Mouse (Mus musculus) stomach, postnatal 0 days (tissue): Measurements from ENCODE around the gene Plcxd2. TPM values are rescaled to one million over a fixed set of nuclear protein-coding genes. Genes with fewer than 3 reads are reported as not detected.

ENCODE experiments used
- ATAC-seq: fragments of 200-750 bp; cut with Nextera tagmentation; 2 replicates; pipeline ENCODE4 v1.8.0; 2017; ENCODE audit not compliant: low FRiP score, low TSS enrichment
- DNase-seq: peaks from one replicate; pipeline ENCODE4 v3.0.0-alpha.2; 2016; ENCODE audit warnings: low spot score
- H3K27ac ChIP-seq: fragments of 300-500 bp; sonication (generic); replicated peaks from 2 replicates; pipeline ENCODE4 v1.5.1; 2014; ENCODE audit warnings: mild to moderate bottlenecking, control low read depth
- H3K27me3 ChIP-seq: fragments of 300-500 bp; sonication (generic); 2 replicates; pipeline ENCODE4 v1.6.1; 2014; ENCODE audit warnings: low read length; ENCODE audit not compliant: control insufficient read depth, insufficient read depth
- H3K36me3 ChIP-seq: fragments of 300-500 bp; sonication (generic); 2 replicates; pipeline ENCODE4 v1.6.1; 2014; ENCODE audit warnings: low read length, mixed read lengths; ENCODE audit not compliant: control insufficient read depth, insufficient read depth
- H3K4me1 ChIP-seq: fragments of 300-500 bp; sonication (generic); replicated peaks from 2 replicates; pipeline ENCODE4 v1.6.1; 2014; ENCODE audit warnings: antibody characterized with exemption; ENCODE audit not compliant: control insufficient read depth, insufficient read depth
- H3K4me2 ChIP-seq: fragments of 300-500 bp; sonication (generic); replicated peaks from 2 replicates; pipeline ENCODE4 v1.6.1; 2014; ENCODE audit warnings: low read depth, mild to moderate bottlenecking, control low read depth, moderate library complexity
- H3K4me3 ChIP-seq: fragments of 300-500 bp; sonication (generic); 2 replicates; pipeline ENCODE4 v1.5.1; 2014; ENCODE audit warnings: low read depth, low read length, control low read depth
- H3K9ac ChIP-seq: fragments of 300-500 bp; sonication (generic); 2 replicates; pipeline ENCODE4 v1.6.1; 2014; ENCODE audit warnings: mild to moderate bottlenecking, low read length, control low read depth, mixed read lengths
- H3K9me3 ChIP-seq: fragments of 300-500 bp; sonication (generic); 2 replicates; pipeline ENCODE4 v1.6.1; 2016; ENCODE audit warnings: low read length; ENCODE audit not compliant: control insufficient read depth
- CTCF ChIP-seq: IDR thresholded peaks from 2 replicates; pipeline ENCODE4 v1.5.1; 2016; ENCODE audit warnings: antibody characterized with exemption, low read depth, mild to moderate bottlenecking, moderate library complexity
- EP300 ChIP-seq: optimal IDR thresholded peaks from 2 replicates; pipeline ENCODE3; 2016; ENCODE audit warnings: antibody characterized with exemption
- WGBS: fragments of 180-500 bp; shearing (Covaris S2); extraction: QIAGEN DNeasy Blood & Tissue Kit; methylation state at CpG from one replicate; pipeline ENCODE4 v1.1.7; 2014; 5-methylcytosine and 5-hydroxymethylcytosine counted together
- polyA plus RNA-seq: library from polyadenylated mRNA; unstranded; fragments of >200 nt; fragmentation: Nextera tagmentation; extraction: Ambion mirVana; gene quantifications from 2 replicates; pipeline ENCODE4 v1.2.1, GENCODE M21; 2015

Plcxd2 gene
- polyA plus RNA-seq, 1 experiment from 2014 or later: 2.2 TPM

GRCm38 (mm10) chr16:45956390-45956950, 53.5 kb downstream of the Plcxd2 start:
- DNase-seq (no peak), ATAC-seq (no peak)
- Histone ChIP-seq H3K27me3 (no peaks in the 10 kb centered on the region), H3K4me3 (no peak overlapping the region), H3K27ac (no peak overlapping the region), H3K4me2 (no peak overlapping the region), H3K9ac (no peak overlapping the region), H3K4me1 (no peaks in the 10 kb centered on the region), H3K36me3 (no peaks in the 10 kb centered on the region), H3K9me3 (no peaks in the 10 kb centered on the region)
- 79% methylated on average over 4 of the region's 4 CpGs for WGBS
- no peak for TF ChIP-seq CTCF
- TF ChIP-seq EP300: no peak

GRCm38 (mm10) chr16:45953394-45953793, 56.6 kb downstream of the Plcxd2 start, which contains the start of gene Phldb2:
Phldb2 (minus strand) TSS chr16:45953598.
- ATAC-seq: no peak
- H3K4me3 ChIP-seq: no peak within 1 kb of the TSS

GRCm38 (mm10) chr16:45952501-45952900, 57.5 kb downstream of the Plcxd2 start:
- TF ChIP-seq CTCF: no peak
- TF ChIP-seq EP300: no peak
- H3K4me1 ChIP-seq: no peaks in the 10 kb centered on the region
- ATAC-seq (peak; percentile 85), DNase-seq (peak; percentile 31)
- no peaks in the 10 kb centered on the region for H3K27me3 ChIP-seq
- no peak overlapping the region for H3K27ac ChIP-seq
- no peaks in the 10 kb centered on the region for H3K36me3 ChIP-seq
- no peaks in the 10 kb centered on the region for H3K9me3 ChIP-seq
- no peak overlapping the region for H3K9ac ChIP-seq
- no peak overlapping the region for H3K4me2 ChIP-seq
- WGBS: 32% methylated on average over 5 of the region's 5 CpGs
- no peak overlapping the region for H3K4me3 ChIP-seq

More at GRCm38 (mm10) chr16:45953394-45953793, 56.6 kb downstream of the Plcxd2 start, which contains the start of gene Phldb2:
- TF ChIP-seq CTCF (no peak), EP300 (no peak)
- Histone ChIP-seq H3K9me3 (no peaks in the 10 kb centered on the region), H3K4me2 (no peak within 1 kb of the TSS), H3K9ac (no peak within 1 kb of the TSS), H3K27me3 (no peaks in the 10 kb centered on the region), H3K27ac (no peak within 1 kb of the TSS), H3K4me1 (no peaks in the 10 kb centered on the region), H3K36me3 (no peaks in the 10 kb centered on the region)
- no peak for DNase-seq
- 65% methylated on average over 4 of the region's 4 CpGs for WGBS

DNA sequence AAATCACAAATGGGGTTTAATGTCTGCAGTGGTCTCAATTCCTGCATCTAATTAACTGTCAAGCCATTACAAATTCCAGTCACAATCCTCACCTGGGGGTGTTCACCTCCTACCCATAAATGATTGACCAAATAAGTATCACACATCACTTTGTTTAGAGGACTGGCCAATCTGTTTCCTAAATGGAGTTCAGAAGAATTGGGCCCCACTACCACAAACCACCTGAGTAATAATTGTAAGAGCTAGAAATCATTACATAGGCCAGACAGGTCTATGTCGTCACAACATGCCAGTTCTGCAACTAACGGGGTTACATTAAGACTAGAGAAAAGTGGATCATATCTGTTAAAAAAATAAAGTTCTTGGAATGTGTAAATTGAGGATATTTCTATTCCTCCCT, 58.0 kb downstream of the Plcxd2 start:
- ATAC-seq: no peak
- TF ChIP-seq EP300 (no peak), CTCF (no peak)
- no peak overlapping the region for H3K4me2 ChIP-seq
- no peak for DNase-seq
- no peak overlapping the region for H3K27ac ChIP-seq
- no peaks in the 10 kb centered on the region for H3K4me1 ChIP-seq
- no peak overlapping the region for H3K4me3 ChIP-seq
- H3K36me3 ChIP-seq: no peaks in the 10 kb centered on the region
- no peaks in the 10 kb centered on the region for H3K27me3 ChIP-seq
- no peak overlapping the region for H3K9ac ChIP-seq
- 58% methylated on average over 2 of the region's 2 CpGs for WGBS
- no peaks in the 10 kb centered on the region for H3K9me3 ChIP-seq

DNA sequence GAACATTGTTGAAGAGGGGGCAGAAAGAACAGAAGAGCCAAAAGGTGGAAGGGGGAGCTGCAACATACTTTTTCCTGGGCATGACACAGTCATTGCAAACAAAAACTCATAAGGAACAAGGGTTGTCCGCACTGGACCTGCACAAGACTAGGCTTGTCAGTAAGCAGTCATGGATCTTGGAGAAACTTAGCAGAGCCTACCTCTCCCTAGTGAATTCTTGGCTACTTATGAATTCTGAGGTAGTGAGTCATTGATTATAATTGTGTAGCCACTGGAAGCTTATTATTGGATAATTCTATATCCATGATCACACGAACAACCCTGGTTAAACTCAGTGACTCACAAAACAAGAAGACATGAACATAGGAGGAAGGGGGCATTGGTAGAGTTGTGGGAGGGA, 63.7 kb downstream of the Plcxd2 start:
- peak; percentile 55; the same call in 1 of the 2 replicates for ATAC-seq
- H3K9me3 ChIP-seq: no peaks in the 10 kb centered on the region
- no peak overlapping the region for H3K4me3 ChIP-seq
- TF ChIP-seq EP300 (no peak), CTCF (no peak)
- H3K36me3 ChIP-seq: no peaks in the 10 kb centered on the region
- no peaks in the 10 kb centered on the region for H3K27me3 ChIP-seq
- H3K4me2 ChIP-seq: no peak overlapping the region
- peak overlapping the region; percentile 56 for H3K27ac ChIP-seq
- no peak overlapping the region for H3K9ac ChIP-seq
- no peaks in the 10 kb centered on the region; the same call in 1 of the 2 replicates for H3K4me1 ChIP-seq
- 72% methylated on average over 2 of the region's 2 CpGs for WGBS
- no peak for DNase-seq

GRCm38 (mm10) chr16:45945649-45946048, 64.4 kb downstream of the Plcxd2 start:
- peak overlapping the region; percentile 53; the same call in 1 of the 2 replicates for H3K27ac ChIP-seq
- WGBS: 60% methylated on average over 5 of the region's 5 CpGs
- no peaks in the 10 kb centered on the region for H3K27me3 ChIP-seq
- H3K4me1 ChIP-seq: no peaks in the 10 kb centered on the region; the same call in 1 of the 2 replicates
- TF ChIP-seq CTCF (no peak), EP300 (no peak)
- no peak overlapping the region for H3K9ac ChIP-seq
- DNase-seq (no peak), ATAC-seq (peak; percentile 85)
- H3K9me3 ChIP-seq: no peaks in the 10 kb centered on the region
- H3K36me3 ChIP-seq: no peaks in the 10 kb centered on the region
- no peak overlapping the region for H3K4me2 ChIP-seq
- no peak overlapping the region for H3K4me3 ChIP-seq
